Mouse (Mus musculus) T-helper 2 cell (primary cell): ENCODE data around the gene Kdelr3.

Source experiments
- in situ Hi-C: fragments of 300-600 bp; cut with MboI, MseI; formaldehyde crosslinking; loops from one replicate; pipeline ENCODE4 v1.15.1; 2025; ENCODE audit warnings: high pct_unique_total_duplicates

Gene Kdelr3

DNA sequence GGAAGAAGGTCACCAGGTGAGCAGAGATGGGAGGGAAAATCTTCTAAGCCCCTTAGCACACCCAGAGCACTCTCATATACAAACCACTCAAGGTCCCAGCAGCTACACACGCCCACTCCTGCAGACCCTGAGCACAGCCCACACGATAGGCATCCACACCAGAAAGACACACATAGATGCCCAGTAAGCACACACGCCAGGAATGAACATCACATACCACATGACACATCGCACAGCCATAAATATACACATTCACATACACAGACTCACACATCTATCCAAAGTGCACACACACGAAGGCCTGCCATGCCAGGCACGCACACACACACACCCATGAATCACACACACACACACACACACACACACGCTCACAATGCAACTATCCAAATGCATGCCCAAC is 5.8 kb upstream of the Kdelr3 start:
- in situ Hi-C loops: loop anchor here (10.0 kb wide), 1 partner anchor 416 kb away; no protein-coding TSS in a partner anchor

DNA sequence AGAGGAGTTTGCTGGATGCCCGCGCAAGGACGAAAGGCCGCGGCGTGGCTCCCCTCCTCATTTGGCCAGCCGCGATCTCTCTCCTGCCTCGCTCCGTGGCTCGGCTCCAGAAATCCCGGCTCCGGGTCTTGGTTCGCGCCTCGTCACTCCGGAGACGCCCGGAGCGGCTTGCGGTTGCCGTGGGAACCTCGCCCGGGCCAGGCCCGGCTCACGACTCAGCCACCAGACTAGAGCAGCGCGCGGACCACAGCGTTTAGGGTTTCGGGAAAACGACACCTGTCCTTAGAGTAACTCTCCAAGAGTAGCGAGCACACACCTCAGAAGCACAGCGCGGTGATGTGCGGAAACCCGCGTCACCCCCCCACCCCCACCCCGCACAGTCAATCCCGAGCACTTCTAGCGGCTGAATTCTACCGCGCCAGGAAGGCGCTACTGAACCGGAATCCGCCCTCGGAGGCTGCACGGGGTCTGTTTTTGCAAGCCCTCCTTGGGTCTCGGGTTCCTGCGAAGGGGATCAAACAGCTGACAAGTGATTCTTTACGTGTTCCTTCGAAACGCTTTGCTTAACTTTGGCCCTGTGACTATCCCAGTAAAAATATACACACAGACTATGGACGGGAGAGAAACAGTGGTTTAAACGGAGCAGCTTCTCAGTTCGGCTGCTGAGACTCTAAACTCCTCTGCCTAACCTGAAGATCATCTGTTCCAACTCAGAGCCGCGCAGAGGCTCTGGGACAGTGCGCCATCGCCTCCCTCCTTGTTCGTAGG is 4.5 kb upstream of the Kdelr3 start:
- in situ Hi-C loops: loop anchor here (10.0 kb wide), 1 partner anchor 417 kb away; no protein-coding TSS in a partner anchor

DNA sequence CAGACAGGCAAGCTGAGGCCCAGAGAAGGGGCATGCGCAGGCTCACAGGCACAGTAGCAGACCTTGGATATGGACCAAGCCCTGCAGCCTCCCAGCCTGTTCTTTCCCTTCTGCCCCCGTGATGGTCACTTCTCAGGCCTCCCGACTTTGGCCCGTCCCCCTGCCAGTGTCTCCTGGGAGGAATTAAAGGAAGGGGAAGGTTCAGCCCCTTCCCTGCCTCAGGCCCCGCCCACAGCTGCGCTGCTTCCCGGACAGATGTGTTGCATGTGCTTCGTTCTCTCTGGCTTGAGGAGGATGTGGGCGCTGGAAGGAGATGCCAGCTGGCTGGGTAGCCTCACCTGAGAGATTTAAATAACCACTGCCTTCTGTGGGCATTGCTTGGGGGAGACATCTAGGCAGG is 2.3 kb upstream of the Kdelr3 start:
- in situ Hi-C loops: loop anchor here (10.0 kb wide), 1 partner anchor 419 kb away; no protein-coding TSS in a partner anchor

DNA sequence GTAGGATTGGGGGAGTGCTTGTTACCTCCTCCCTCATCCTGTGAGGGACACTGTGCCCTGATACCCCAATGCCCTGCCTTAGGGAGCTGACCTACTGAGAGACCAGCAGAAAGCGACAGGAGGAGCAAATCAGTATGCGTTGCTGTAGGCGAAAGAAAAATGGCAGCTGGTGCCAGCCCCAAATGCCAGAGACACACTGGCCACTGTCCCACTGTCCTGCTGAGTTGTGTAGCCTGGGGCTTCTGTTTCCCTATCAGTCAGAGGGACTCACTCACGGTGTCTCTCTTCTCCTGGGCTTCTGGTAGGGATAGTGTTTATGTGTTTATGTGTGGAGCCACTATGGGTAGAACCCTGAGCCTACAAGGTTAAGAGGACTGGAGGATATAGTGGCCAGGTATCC is 1.5 kb downstream of the Kdelr3 start:
- in situ Hi-C loops: loop anchor here (10.0 kb wide), 1 partner anchor 423 kb away; no protein-coding TSS in a partner anchor

DNA sequence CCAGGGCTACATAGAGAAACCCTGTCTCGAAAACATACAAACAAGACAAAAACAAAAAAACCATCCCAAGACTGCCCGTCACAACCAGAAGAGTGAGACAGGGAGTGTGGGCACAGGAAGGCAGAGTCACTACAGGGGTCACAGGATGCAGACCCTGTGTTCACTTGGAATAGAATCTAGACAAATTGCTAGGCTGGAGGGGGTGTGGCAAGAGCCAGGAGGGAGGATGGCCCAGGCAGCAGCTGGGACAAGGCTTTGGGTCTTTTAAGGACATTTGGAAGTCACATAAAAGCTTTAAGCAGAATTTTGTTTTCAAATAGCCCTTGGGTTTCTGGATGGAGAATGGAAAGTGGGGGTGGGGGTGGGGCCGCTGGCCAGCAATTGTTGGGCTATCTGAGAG is 2.4 kb downstream of the Kdelr3 start:
- in situ Hi-C loops: loop anchor here (10.0 kb wide), 1 partner anchor 424 kb away; no protein-coding TSS in a partner anchor

DNA sequence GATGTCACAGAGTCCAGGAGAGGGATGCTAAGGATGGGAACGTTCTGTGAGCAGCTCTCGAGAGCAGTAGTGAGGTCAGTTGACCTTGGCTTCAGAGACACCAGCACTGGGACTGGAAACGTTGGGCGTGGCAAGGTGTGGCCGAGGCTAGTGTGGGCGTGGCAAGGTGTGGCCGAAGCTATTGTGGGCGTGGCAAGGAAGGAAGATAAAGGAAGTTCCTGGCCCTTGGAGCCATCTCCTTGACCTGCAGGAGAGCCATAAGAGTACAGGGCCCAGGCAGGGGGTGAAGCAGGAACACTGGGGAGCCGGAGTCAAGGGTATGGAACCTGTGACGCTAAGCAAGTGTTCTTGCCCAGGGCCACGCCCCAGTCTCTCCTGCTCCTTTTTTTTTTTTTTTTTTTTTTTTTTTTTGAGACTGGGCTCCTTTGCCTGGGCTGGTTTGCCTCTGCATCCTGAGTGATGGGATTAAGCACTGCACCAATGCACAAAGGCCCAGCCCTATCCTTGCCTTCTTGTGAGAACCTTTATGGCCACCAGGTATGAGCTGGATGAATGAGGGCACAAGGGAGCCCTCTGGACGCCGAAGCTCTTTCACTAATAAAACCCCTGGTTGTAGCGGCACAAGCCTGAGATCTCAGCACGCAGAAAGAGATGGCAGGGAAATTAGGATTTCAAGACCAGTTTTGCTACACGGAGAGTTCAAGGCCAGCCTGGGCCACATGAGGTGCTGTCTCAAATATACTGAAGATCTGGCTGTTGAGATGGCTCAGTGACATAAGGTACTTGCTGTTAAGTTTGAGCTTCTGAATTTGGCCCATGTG is 3.4 kb downstream of the Kdelr3 start:
- in situ Hi-C loops: loop anchor here (10.0 kb wide), 1 partner anchor 425 kb away; no protein-coding TSS in a partner anchor

DNA sequence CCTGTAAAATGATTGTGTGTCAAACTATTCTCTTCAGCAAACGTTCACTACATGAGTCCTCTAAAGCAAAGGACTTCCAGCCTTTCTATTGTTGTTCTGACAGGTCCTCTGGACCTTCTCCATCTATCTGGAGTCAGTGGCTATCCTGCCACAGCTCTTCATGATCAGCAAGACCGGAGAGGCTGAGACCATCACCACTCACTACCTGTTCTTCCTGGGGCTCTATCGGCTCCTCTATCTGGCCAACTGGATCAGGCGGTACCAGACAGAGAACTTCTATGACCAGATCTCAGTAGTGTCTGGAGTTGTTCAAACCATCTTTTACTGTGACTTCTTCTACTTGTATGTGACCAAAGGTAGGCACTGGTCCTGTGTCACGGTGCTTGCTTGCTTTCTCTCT is 9.4 kb downstream of the Kdelr3 start:
- in situ Hi-C loops: no loop called here

DNA sequence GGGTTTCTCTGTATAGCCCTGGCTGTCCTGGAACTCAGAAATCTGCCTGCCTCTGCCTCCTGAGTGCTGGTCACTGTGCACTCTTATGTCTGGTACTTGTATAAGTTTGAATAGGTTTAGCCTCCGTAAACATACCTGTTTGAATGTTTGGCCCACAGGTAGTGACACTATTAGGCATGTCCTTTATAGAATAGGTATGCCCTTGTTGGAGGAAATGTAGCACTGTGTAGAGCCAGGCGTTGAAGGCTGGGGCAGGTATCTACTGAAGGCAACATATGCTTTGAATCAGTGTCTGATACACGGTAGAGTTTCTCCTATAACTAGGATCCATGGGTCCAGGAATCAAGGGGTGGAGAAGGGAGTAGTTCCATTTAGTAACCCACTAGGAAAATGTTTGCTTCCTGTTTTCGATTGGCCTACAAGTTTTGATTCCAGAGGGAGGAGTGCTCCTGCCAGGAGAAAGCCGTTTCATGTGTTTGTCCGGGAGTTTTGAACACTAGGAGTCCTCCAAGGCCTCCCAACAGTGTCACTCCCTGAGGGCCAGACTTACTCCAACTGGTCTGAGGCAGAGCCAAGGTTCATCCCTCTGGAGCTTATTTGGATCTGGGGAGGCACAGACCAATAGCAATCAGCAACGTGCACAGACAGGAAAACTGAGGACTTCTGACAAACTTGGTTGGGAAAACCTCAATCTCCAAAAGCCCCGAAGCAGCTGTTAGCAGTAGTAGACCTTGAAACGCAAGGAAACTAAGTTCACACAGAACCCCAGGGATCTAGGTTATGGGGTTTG is 10.0 kb downstream of the Kdelr3 start:
- in situ Hi-C loops: no loop called here

DNA sequence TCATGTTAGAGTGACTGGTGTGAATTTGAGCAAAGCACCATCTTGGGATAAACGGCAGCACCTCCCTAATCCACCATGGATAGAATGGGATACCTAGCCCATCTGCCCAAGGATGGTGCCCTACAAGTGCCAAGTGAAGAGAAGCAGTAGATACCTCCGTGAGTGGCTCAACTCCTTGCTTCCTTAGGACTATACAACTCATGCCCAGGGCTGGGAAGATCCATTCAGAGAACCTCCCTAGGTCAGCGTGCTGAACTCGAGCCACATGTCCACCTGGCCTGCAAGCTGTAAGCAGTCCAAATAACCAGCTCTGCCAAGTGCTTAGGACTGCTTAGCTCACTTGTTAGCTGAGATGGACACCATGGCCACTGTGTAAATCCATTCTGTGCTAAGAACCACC is 11.0 kb downstream of the Kdelr3 start:
- in situ Hi-C loops: no loop called here

DNA sequence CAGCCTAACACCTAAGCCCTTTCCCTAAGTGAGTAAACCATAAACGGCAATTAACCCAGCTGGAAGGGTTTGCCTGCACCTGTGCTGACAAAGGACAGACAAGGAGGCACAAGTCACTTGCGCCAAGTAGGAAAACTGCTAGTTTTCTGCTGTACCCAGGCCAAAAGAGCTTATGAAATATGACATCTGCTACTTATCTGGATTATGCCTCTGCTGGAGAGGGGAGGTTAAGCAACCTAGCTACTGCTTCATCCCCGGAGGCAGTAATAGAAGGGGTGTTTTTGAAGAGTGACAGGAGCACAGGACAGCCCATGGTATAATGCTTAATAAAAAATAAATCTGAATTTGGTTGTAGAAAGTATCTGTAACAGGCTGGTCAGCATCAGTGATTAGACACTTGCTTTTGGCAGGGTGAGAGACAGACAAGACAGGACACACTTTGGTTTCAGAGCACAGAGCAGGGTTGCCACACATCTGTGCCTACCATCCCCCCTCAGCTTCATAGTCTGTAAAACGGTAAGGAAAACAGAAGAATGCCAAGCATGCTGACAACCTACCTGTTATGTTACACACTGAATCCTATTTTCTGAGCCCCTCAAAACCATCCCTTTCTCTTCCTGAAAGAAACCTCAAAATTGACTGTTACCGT is 11.9 kb downstream of the Kdelr3 start:
- in situ Hi-C loops: no loop called here

DNA sequence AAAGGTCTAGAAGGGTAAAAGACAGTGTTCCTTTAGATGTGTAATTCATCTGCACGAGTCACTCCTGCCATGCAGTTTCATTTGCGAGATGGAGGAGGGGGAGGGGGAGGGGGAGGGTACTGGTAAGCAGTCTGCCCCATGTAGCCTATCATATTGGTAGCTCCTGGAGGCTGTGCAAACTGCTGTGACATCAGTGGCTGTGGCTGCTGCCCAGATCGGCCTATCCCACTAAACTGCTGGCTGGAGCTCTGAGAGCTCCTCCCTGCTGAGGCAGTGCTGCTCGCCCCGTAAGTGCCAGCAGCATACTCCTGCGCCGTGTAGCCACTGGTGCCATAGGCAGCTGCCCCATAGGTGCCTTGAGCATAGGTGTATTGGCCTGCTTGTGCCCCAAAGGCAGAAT is 13.7 kb downstream of the Kdelr3 start:
- in situ Hi-C loops: loop anchor here (10.0 kb wide), 1 partner anchor 715 kb away; no protein-coding TSS in a partner anchor

DNA sequence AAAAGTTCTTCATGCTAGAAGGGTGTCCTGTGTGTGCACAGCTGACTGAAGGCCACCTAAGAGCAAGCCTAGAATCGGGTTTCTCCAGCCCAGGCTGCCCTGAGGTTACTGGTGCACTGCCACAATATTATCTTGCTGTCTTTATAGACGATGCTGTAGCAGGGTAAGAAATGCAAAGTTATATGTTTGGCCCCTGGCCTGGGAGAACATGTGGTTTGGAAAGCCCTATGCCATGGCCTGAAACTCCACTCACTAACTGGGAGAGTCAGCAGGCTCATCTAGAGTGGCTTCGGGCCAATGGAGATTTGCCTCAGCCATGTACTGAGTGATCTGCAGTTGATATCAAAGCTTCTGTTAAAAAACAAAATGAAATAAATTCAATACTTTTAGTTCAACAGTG is 17.6 kb downstream of the Kdelr3 start:
- in situ Hi-C loops: loop anchor here (10.0 kb wide), 1 partner anchor 711 kb away; no protein-coding TSS in a partner anchor

DNA sequence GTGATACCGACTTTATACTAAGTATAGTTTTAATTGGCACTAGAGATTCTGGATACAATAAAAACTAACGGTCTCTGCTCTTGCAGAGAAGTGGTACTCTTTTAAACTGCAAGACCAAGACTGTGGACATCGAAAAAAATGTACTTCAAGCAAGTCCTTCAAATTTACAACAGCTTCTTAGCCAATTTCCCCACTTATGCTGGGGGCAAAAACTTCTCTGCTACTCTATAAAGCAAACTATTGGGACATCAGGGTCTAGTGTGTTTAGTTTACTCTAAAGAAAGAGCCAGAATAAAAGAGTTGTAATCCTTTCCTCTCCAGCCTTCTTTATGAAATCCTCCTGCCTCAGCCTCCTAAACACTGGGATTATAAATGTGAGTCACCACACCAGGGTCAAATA is 27.8 kb downstream of the Kdelr3 start:
- in situ Hi-C loops: no loop called here

DNA sequence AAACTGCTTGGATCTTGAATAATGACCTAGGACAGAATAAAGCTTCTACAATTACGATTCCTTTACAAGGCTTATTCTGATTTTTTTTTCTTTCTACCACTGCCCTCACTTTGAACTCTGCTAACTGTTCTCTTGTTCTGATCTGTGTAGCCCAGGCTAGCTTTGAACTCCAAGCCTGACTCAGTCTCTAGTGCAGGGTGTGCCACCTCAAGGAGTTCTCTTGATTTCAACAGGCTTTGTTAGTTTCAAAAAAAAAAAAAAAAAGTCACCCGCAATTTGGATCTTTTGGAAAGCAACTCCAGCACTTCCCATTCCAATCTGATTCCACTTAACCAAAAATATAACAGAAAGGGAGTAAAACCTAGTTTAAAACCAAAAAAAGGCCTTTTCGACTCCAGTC is 29.3 kb downstream of the Kdelr3 start:
- in situ Hi-C loops: no loop called here

DNA sequence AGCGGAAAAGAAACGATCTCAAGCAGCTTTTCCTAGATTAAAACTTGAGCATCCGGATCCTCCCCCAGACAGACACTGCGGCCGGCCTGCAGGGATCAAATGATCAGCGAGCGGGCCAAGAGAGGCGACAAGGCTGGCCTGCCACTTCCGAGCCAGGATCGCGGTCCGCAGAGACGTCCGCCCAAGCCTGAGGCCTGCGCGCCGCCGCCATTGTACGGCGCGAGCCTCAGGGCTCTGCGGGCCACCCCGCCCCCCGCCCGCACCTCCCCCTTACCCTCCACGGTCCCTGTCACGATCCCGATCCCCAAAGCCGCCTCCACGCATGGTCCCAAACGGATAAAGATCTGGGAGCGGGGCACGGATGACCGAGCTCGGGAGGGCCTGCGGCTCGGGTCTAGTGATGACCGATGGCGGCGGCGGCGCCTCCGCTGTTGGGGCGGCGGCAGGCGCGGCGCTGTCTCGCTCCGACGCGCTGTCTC is 29.7 kb downstream of the Kdelr3 start:
- in situ Hi-C loops: no loop called here

DNA sequence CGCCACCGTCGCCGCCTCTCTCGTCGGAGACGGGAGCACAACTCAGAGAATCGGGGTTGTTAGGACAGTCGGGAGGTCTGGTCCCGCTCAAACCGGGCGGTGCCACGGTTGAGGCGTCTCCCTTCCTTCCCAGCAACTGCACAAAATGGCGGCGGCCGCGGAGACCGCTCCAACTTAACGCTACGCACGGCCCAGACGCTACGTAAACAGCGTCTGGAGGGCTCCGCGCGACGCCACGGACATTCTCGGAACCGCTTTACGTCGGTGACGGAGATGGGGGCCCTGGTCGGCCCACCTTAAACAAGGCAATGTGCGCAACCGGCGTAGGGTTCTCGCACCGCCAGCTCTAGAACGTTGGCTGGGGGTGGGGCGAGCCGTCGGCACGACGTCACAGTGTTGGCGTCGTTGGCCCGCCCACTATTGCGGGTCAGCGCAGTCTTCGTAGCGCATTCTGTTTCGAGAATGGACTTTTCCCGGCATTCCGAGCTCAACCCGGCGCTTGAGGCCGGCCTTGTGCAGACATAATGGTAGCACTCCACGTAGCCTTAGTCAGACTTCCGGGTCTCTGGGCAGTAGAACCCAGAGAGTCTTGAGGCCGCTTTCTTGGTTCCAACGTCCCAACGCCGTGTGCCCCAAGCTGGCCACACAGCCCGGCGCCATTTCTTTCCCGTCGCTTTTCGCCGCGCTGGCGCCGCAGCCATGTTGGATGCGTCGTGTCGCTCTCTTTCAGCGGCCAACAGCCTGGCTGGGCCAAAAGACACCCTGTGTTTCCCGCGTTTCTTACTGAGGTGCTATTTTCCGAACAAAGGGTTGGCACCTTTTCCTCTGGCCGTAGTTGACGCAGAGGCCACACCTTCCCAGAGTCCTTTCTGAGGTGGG is 30.4 kb downstream of the Kdelr3 start, which contains the start of gene Ddx17:
Ddx17 (minus strand) TSS at position 332 of the 879 bp plus-strand sequence.
- in situ Hi-C loops: no loop called here

DNA sequence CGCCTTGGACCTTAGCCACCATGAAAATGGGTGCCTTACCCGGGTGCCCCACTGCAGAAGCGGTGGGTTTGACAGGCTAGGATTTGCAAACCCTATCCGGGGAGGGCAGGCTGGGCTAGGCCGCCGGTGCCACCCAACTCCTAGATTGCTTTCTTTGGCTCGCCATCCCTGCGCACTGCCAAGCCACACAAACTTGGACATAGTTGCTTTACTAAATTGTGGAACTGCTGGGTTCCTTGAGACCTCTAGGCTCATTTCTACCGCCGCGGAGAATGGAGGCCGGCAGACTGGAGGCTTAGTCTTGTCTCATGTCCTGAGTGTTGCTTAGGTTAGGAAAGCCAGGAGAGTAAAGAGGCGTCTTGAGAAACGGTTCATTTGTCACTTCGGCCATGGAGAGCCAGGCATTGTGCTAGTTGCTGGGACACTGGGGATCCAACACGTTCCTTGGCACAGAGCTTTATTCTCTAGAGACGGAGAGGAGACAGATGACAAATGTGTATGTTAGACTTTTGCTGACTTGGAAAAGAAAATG is 31.1 kb downstream of the Kdelr3 start:
- in situ Hi-C loops: no loop called here

DNA sequence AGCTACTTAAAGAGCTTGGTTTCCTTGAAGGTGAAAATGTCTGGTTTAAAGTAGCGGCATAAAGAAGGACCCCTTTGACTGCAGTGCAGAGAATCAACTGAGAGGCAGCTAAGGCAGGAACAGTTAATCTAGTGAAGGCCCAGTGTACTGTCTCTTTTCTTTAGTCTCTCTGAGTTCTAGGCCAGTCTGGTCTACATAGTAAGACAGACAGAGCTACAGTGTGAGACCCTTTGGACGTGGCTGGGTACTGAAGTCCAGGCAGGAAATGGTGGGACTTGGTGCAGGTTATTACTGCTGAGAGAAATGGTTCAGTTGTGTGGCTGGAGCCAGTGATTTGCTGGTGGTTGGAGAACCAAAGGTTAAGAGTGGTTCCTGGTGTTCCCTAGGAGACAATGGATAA is 32.0 kb downstream of the Kdelr3 start:
- in situ Hi-C loops: no loop called here

DNA sequence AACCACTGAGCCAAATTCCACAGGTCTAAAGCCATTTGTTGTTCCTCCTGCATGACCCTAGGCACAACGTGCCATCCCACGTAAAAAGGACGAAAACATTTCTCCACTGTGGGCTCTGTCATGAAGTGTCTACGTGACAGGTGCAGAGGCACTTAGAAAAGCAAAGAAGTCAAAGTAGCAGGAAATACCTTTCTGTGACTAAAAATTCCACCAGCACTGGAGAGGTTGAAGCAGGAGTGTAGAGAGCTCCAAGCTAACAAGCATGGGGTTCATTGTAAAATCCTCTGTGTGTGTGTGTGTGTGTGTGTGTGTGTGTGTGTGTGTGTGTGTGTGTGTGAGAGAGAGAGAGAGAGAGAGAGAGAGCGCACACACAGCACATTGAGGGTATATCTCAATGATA is 36.4 kb downstream of the Kdelr3 start:
- in situ Hi-C loops: no loop called here

DNA sequence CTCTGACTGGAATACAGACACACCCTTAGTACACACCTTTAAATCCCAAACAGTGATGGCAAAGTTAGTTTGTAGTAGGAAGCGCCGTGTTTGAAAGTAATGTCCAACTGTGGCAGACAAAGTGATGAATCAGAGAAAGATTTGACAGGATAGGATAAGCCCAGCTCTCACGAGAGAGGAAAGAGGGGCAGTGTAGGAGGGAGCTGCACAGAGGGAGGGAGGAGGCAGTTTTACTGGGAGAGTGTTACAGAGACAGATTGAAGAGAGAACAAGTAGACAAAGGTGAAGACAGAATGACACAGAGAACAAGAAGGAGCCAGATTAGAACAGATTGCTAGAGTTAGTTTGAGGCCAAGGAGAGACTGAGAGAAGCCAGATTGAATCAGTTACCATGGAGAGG is 43.4 kb downstream of the Kdelr3 start:
- in situ Hi-C loops: no loop called here
